Mouse (Mus musculus): ENCODE results near the gene Gm20721.
"Not testable (repeated sequence)": the region's sequence is repeated elsewhere in the genome, so short reads cannot be mapped to it uniquely, and the experiment has no call there.

GRCm38 (mm10) chr2:174346999-174347668 lies 622 bp upstream of the Gm20721 start:
- not testable (repeated sequence) for TF ChIP-seq CTCF (IDR thresholded peaks at IDR 0.05; ENCODE audit: low read depth, low read length); GATA1 (IDR thresholded peaks at IDR 0.05; ENCODE audit: borderline replicate concordance, low read length); POLR2AphosphoS5 (IDR thresholded peaks at IDR 0.05; ENCODE audit: insufficient replicate concordance, low read depth, low read length)
